Mouse (Mus musculus) limb, embryonic 10.5 days (tissue): ENCODE results near the gene Lpin2. TPM values are rescaled to one million over a fixed set of nuclear protein-coding genes. Genes with fewer than 3 reads are reported as not detected.

Experiments
- DNase-seq: peaks from one replicate; pipeline ENCODE4 v3.0.0-alpha.2; 2017; ENCODE audit warnings: low spot score
- H3K27ac ChIP-seq: fragments of 300-500 bp; sonication (generic); 2 replicates; pipeline ENCODE4 v1.5.1; 2016; ENCODE audit warnings: mild to moderate bottlenecking
- H3K27me3 ChIP-seq: fragments of 300-500 bp; sonication (generic); 2 replicates; pipeline ENCODE4 v1.6.1; 2016; ENCODE audit warnings: low read depth, mild to moderate bottlenecking; ENCODE audit not compliant: poor library complexity, severe bottlenecking
- H3K36me3 ChIP-seq: fragments of 300-500 bp; sonication (generic); 2 replicates; pipeline ENCODE4 v1.6.1; 2016; ENCODE audit warnings: mild to moderate bottlenecking, moderate library complexity
- H3K4me1 ChIP-seq: fragments of 300-500 bp; sonication (generic); 2 replicates; pipeline ENCODE4 v1.6.1; 2016
- H3K4me3 ChIP-seq: fragments of 300-500 bp; sonication (generic); 2 replicates; pipeline ENCODE4 v1.5.1; 2016; ENCODE audit warnings: mild to moderate bottlenecking, moderate library complexity
- H3K9me3 ChIP-seq: fragments of 300-500 bp; sonication (generic); replicated peaks from 2 replicates; pipeline ENCODE4 v1.6.1; 2016; ENCODE audit warnings: mild to moderate bottlenecking
- whole genome bisulfite sequencing: fragments of 180-500 bp; shearing (Covaris S2); methylation state at CpG from one replicate; pipeline ENCODE4 v1.1.7; 2016; 5-methylcytosine and 5-hydroxymethylcytosine counted together
- polyA plus RNA-seq: library from polyadenylated mRNA; unstranded; fragments of >200 nt; fragmentation: Nextera tagmentation; extraction: Ambion mirVana; gene quantifications from 2 replicates; pipeline ENCODE4 v1.2.1, GENCODE M21; 2016

Lpin2 gene
- polyA plus RNA-seq, 1 experiment from 2014 or later = 51.8 TPM

DNA sequence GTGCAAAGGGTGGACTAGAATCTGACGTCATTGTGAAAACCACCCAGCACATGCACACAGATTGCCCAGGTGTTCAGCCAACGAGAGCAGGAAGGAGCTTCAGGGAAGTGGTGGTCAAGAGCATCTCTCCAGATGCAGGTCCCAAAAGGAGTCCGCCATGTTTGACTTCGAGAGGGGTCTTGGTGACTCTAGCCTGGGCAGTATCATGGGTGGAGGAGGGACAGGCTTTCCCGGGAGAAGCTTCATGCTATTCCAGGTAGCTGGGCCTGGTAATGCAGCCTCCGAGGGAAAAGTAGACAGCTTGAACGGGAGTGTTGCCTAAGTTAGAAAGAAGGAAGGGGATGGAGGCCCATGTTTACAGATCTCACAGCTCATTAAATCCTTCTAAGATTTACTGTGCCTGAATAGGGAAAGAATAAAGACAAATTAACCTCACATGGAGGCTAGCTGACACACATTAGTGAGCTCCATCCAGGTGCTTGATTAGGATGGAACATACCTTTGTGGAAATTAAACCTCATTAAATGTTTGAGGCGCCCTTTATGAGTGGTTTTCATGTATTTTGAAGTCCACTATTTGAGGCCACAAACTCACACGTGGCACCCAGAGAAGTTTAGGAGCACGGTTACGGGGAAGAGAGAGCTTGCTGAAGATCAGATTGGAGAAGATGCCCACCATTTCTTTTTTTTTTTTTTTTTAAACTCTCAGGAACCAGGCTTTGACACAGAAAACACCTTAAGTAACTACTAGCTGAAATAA, 2.6 kb upstream of the Lpin2 start:
- WGBS = 81% methylated on average over 11 of the region's 11 CpGs
- Histone ChIP-seq H3K4me3 (no peak overlapping the region), H3K27me3 (no peaks in the 10 kb centered on the region), H3K27ac (no peak overlapping the region), H3K4me1 (peaks cover 39% of the 10 kb centered on the region), H3K36me3 (no peaks in the 10 kb centered on the region), H3K9me3 (no peaks in the 10 kb centered on the region)
- DNase-seq = no peak

DNA sequence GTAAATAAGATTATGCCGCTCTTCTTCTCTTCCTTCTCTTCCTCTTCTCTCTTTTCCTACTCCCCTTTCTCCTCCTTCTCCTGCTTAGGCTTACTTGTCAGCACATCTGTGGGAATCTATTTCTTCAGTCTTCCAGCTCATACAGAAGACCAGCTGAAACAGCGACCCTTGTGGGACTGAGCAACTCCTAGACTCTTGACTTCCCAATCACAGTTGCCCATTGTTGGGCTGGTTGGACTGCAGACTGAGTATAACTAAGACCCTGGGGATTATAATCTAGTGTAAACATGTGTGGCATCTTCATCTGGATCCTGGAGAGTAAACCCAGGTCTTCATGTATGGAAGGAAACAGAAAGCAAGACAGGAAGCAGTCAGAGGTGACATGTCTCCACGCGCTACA, 1.8 kb upstream of the Lpin2 start:
- no peak for DNase-seq
- no peak overlapping the region for H3K27ac ChIP-seq
- WGBS = 95% methylated on average over 4 of the region's 4 CpGs

DNA sequence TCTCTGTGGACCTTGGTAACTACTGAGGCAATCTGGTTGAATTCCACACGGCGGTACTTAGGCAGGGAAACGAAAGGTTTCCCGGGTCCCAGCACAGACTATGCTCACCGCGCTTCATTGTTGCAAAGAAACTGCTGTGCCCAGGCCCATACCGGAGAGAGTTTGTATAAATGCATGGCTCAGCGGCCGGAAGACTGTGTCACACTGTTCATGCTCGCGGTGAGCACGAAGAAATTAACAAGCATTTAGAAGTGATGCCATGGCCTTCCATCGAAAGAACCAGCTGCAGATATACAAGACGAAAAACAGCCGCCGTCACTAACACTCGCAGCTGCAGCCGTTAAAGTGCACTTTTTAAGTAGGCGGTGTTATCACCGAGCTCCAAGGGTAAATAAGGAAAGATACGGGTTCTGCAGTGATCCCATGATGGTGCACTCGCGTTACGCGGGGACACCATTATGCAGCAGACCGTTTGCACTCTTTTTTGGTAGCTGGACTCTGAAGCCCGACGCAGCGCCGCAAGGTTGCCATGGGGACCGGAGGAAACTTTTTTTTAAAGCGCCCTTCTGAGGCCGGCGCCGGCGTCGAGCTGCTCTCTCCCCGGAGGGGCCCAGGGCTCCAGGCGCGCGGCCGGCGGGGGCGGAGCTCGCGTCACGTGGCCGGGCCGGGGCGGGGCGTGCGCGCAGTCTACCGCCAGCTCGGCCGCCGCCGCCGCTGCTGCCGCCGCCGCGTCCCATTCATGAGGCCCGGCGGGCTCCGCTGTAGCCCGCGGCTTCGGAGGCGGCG, 704 bp downstream of the Lpin2 start:
- Histone ChIP-seq H3K4me1 (peaks cover 43% of the 10 kb centered on the region), H3K27me3 (no peaks in the 10 kb centered on the region), H3K9me3 (no peaks in the 10 kb centered on the region), H3K4me3 (peak overlapping the region; percentile 94), H3K36me3 (no peaks in the 10 kb centered on the region), H3K27ac (peak overlapping the region; percentile 99)
- under 1% methylated on average over 71 of the region's 71 CpGs for WGBS
- DNase-seq = peak; percentile 96

More for the DNA sequence above, 1.8 kb upstream of the Lpin2 start:
- Histone ChIP-seq H3K27me3 (no peaks in the 10 kb centered on the region), H3K36me3 (no peaks in the 10 kb centered on the region), H3K4me1 (peaks cover 47% of the 10 kb centered on the region), H3K9me3 (no peaks in the 10 kb centered on the region), H3K4me3 (no peak overlapping the region)

DNA sequence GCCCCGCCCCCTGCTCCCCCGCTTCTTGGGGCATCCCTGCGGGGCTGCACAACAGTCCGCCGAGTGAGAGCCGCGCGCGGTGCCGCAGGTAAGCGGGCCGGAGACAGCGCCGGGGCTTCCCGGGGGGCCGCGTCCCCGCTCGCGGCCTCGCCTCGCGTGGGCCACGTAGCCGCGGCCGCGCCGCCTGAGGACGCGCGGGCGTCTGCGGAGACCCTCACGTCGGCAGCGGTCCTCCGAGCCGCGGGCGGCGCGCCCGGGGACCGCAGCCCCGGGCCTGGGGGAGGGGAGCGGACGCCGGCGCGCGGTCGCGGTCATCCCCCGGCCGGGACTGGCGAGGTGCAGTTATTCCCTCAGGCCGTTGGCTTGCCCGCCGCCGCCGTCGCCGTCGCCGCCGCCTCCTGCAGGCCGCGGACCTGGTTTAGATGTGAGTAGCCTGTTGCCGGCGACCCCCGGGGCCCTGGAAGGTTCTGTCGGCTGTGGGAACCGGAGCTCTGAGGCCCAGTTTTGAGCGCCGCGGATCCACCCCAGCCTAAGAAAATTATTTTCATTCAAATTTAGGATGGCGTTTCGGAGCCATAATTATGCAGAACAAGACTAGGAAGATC, 1.4 kb downstream of the Lpin2 start:
- Histone ChIP-seq H3K27me3 (no peaks in the 10 kb centered on the region), H3K27ac (peak overlapping the region; percentile 99), H3K4me1 (peaks cover 36% of the 10 kb centered on the region), H3K4me3 (peak overlapping the region; percentile 94), H3K9me3 (no peaks in the 10 kb centered on the region), H3K36me3 (no peaks in the 10 kb centered on the region)
- WGBS = under 1% methylated on average over 77 of the region's 79 CpGs
- DNase-seq = peak; percentile 70

DNA sequence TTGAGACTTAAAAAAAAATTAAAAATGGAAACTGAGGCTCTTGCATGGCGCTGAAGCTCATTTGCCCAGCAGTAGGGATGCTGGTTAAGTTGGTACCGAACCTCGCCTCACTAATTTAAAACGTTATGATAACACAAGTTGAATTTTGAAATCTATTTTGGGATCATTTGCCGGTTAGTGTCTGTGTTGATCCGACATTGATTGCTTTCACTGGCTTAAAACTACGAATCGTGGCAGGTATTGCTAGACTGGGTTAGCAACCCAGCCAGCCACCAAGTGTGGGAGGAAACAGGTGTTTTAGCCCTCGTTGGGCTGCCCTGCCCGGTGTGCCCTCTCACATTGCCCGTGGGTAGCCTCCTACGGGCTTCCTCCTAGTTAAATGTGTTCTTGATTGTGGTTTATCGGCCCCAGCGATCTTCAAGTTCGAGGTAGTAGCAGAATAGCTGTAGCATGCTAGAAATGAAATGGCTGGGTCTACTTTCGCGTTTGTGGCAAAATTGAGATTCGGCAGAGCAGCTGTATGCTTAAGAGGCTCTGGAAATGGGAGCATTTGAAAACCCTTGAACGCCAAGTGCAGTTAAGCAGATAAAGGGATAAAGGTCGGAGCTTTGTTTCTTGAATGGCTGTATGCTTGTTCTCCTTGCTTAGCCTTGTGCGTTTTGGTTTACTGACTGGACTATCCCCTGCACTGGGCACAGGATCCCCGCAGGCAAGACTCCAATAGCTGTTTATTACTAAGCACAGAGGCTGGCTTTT, 2.2 kb downstream of the Lpin2 start:
- Histone ChIP-seq H3K27ac (peak overlapping the region; percentile 99), H3K4me3 (peak overlapping the region; percentile 94), H3K36me3 (no peaks in the 10 kb centered on the region), H3K4me1 (peaks cover 32% of the 10 kb centered on the region), H3K27me3 (no peaks in the 10 kb centered on the region), H3K9me3 (no peaks in the 10 kb centered on the region)
- peak; percentile 49 for DNase-seq
- 28% methylated on average over 22 of the region's 22 CpGs for WGBS

DNA sequence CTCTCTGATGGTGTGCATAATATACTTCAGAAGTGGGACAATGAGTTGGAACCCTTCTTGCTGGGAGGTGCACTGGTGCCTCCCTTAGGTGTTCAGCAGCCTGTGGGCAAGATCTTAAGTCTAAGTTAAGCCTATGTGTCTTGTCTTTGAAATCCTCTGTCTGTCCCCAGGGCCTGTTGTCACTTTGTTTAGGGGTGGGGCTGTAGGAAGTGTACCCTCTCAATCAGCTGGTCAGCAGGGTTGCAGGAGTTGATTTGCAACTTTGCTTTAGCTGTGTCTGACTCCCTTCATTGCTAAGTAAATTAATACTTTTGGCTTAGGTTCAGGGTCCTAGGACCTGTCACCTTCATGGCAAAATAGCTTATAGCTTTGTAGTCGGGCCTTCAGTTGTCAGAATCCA, 3.0 kb downstream of the Lpin2 start:
- Histone ChIP-seq H3K27ac (no peak overlapping the region), H3K36me3 (no peaks in the 10 kb centered on the region), H3K4me3 (peak overlapping the region; percentile 94), H3K4me1 (peaks cover 33% of the 10 kb centered on the region), H3K9me3 (no peaks in the 10 kb centered on the region), H3K27me3 (no peaks in the 10 kb centered on the region)
- DNase-seq = no peak
- WGBS = 79% methylated on average over 1 of the region's 1 CpGs

DNA sequence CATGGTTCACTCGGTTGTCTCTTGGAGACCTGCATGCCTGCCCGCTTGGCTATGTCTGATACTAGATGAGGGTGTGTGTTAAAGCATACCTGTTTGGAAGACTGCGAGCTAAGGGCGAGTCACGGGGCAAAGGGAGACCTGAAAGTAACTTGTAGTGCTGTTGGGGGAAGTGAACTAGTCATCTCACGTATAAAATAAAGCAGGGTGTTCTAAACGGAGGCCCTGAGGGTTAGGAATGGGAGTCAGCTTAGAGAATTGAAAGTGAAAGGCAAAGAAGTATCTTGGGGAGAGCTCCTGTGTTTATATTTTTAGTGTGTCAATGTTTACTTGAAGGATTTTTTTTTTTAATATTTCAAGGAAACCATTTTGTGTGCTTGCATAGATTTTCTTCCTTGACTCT, 8.2 kb downstream of the Lpin2 start:
- Histone ChIP-seq H3K4me1 (peaks cover 14% of the 10 kb centered on the region), H3K9me3 (no peaks in the 10 kb centered on the region), H3K27ac (no peak overlapping the region), H3K4me3 (no peak overlapping the region), H3K27me3 (no peaks in the 10 kb centered on the region), H3K36me3 (peaks cover 8% of the 10 kb centered on the region; the same call in 1 of the 2 replicates)
- no peak for DNase-seq
- 92% methylated on average over 7 of the region's 7 CpGs for WGBS

DNA sequence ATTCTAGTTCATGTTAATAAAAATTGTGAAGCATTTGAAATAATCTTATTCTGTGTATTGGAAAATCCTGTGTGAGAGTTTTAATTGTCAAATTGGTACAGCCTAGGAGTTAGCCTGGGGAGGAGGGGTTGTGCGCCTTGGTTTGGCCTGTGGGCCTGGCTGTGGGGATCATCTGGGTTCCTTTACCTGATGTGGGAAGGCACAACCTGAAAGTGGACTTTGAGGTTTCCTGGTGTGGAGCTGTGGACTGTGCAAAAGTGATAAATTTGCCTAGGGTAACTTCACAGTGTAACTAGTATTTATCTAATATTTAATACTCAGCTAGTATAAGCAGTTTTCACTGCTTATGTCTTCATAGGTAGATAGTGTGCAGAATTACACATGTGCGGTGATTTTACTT, 8.7 kb downstream of the Lpin2 start:
- H3K4me3 ChIP-seq = no peak overlapping the region
- DNase-seq = no peak
- 95% methylated on average over 2 of the region's 2 CpGs for WGBS
- H3K36me3 ChIP-seq = peaks cover 8% of the 10 kb centered on the region; the same call in 1 of the 2 replicates
- H3K27me3 ChIP-seq = no peaks in the 10 kb centered on the region
- no peak overlapping the region for H3K27ac ChIP-seq
- peaks cover 17% of the 10 kb centered on the region for H3K4me1 ChIP-seq
- H3K9me3 ChIP-seq = no peaks in the 10 kb centered on the region

DNA sequence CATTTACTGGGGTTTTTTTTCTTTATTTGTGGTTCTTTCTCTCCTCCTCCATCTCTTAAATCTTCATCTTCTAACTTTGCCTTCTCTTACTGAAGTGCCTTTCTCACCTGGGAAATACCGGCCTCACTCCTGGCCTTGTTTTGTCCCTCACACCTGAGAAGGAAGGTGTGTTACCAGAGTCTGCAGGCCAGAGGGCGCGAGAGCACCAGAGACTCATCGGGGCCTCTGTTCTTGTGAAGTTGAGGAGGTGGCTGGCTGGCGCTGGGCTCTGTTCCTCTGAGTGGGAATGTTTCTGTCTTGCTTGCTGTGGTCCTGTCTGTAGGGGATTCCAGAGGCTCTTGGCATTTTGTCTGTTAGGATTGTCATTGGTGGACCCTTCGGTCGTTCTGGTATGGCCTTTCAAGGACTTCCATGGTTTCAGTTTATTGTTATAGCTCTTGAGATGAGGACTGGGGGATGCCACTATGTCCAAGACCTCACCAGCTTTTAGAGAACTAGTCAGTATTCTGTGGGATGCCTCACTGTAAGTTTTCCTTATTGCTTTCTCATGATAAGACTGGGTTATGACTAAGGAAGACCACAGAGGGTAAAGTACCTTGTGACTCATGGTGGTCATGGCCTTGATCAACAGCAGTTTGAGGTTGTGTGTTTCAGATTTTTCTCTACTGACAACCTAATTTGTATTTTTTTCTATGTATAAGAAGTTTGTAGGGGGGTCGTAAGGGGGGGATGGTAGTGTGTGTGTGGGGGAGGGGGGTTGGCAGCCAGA, 9.5 kb downstream of the Lpin2 start:
- Histone ChIP-seq H3K4me3 (no peak overlapping the region), H3K9me3 (no peaks in the 10 kb centered on the region), H3K4me1 (peaks cover 17% of the 10 kb centered on the region), H3K27ac (no peak overlapping the region), H3K36me3 (peaks cover 8% of the 10 kb centered on the region; the same call in 1 of the 2 replicates), H3K27me3 (no peaks in the 10 kb centered on the region)
- DNase-seq = no peak
- WGBS = 76% methylated on average over 8 of the region's 8 CpGs

DNA sequence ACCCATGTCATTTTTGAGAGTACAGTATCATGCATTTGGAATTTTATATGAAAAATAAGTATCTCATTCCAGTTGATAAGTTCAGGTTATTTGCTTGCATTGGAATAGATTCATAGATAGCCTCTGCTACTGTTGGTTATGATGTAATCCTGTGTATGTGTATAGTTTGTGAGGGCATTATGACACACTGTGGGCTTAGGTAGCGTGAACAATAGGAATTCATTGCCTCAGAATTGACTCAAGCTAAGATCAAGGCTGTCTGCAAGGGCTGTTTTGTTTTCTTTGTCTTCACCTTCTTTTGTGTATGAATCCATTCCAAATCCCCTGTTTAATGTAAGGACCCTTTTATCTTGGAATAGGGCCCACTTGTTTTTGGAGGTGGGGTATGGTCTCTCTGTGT, 10.7 kb downstream of the Lpin2 start:
- H3K4me3 ChIP-seq = no peak overlapping the region
- no peaks in the 10 kb centered on the region for H3K9me3 ChIP-seq
- WGBS = 95% methylated on average over 1 of the region's 1 CpGs
- peaks cover 10% of the 10 kb centered on the region; the same call in 1 of the 2 replicates for H3K36me3 ChIP-seq
- DNase-seq = no peak
- no peaks in the 10 kb centered on the region for H3K27me3 ChIP-seq
- H3K27ac ChIP-seq = no peak overlapping the region
- H3K4me1 ChIP-seq = peaks cover 17% of the 10 kb centered on the region

DNA sequence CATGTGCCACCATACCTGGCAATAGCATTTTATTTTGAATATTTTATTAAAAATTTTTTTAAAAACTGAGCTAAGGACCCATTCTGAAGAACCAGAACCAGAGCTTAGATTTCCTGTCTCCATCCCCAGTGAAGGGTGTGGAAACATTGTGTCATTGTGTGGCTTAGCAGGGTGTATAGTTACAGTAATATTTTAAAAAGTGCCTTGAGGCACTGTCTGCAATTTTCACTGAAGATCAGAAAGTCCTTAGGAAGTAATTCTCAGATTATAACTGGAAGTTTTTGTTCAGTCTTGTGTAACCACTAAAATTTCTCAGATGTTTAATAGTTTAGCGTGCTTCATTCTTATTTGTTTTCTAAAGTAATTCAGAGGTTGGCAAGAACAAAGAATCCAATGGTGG, 11.1 kb downstream of the Lpin2 start:
- Histone ChIP-seq H3K4me1 (peaks cover 17% of the 10 kb centered on the region), H3K27me3 (no peaks in the 10 kb centered on the region), H3K27ac (no peak overlapping the region), H3K9me3 (no peaks in the 10 kb centered on the region), H3K36me3 (peaks cover 10% of the 10 kb centered on the region; the same call in 1 of the 2 replicates), H3K4me3 (no peak overlapping the region)
- no peak for DNase-seq
- WGBS = 98% methylated on average over 1 of the region's 1 CpGs
